Mouse (Mus musculus): ENCODE results near the gene Vmo1.

DNA sequence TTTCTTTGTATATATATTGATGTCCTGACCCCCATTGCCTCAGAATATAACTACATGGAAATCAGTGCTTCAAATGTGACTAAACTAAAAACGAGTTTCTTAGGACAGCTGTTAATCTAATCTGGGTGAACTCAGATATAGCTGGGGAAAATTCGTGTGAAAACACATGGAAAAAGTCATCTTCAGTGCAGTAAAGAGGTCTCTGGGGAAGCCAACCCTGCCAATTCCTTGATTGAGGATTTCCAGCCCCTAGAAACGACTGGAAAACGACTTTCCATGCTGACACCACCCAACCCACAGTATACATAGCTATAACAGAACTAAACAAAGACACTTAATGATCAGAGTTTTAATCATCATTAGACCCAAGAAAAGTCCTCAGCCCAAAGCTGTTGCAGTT lies 26.6 kb downstream of the Vmo1 start:
- TF ChIP-seq EP300 (IDR thresholded peaks at IDR 0.05; ENCODE audit: insufficient read depth, low read depth, low read length): no peak
- no peak for TF ChIP-seq CTCF (IDR thresholded peaks at IDR 0.05; ENCODE audit: low read depth, low read length)
- TF ChIP-seq POLR2A (IDR thresholded peaks at IDR 0.05; ENCODE audit: insufficient read depth, low read length): no peak

Measured in ES-Bruce4 (cell line).